Mouse (Mus musculus) neutrophil, adult 65 days (primary cell): ENCODE measurements around the gene Gm30191. TPM values are rescaled to one million over a fixed set of nuclear protein-coding genes. Genes with fewer than 3 reads are reported as not detected.

Experiments used
- total RNA-seq: library from RNA; stranded (reverse); gene quantifications from 2 replicates; pipeline ENCODE4 v1.2.4, GENCODE M21; 2023

Gene Gm30191
- not detected in 2 replicates for total RNA-seq

GRCm38 (mm10) chr4:134246719-134247258 is at the start of gene Gm30191:
TSS of gene Gm30191 (plus strand) at chr4:134246935.

GRCm38 (mm10) chr4:134202904-134203303 is 43.8 kb upstream of the Gm30191 start, which contains the start of gene Gm7534:
TSS of gene Gm7534 (minus strand) at chr4:134203004.

GRCm38 (mm10) chr4:134227194-134227593 is 19.5 kb upstream of the Gm30191 start, which contains the start of gene Catsper4:
TSS of gene Catsper4 (minus strand) at chr4:134227383.

GRCm38 (mm10) chr4:134238279-134238651 is 8.5 kb upstream of the Gm30191 start, which contains the start of gene Cnksr1:
TSS of gene Cnksr1 (minus strand) at chr4:134238399.

GRCm38 (mm10) chr4:134243516-134244250 is 3.1 kb upstream of the Gm30191 start, which contains the start of gene E130218I03Rik:
TSS of gene E130218I03Rik (plus strand) at chr4:134243662.

GRCm38 (mm10) chr4:134245148-134245843 is 1.4 kb upstream of the Gm30191 start, which contains the start of gene Zfp593:
TSS of gene Zfp593 (minus strand) at chr4:134245592.

GRCm38 (mm10) chr4:134253722-134254324 is 7.1 kb downstream of the Gm30191 start, which contains the start of gene Grrp1:
TSS of gene Grrp1 (minus strand) at chr4:134254106.

GRCm38 (mm10) chr4:134287575-134288025 is 40.9 kb downstream of the Gm30191 start, which contains the start of gene Pdik1l:
TSS of gene Pdik1l (minus strand) at chr4:134287895.

Other genes with a start within 250 kb of the Gm30191 start
- 55.6 and 75.5 TPM in 2 replicates for gene Dhdds, start 246.0 kb upstream of the Gm30191 start, total RNA-seq
- 51.1 and 63.5 TPM in 2 replicates for gene Lin28a, start 228.1 kb upstream of the Gm30191 start, total RNA-seq
- gene Zfp683, start 193.1 kb upstream of the Gm30191 start, total RNA-seq, result not detected in 2 replicates
- gene Crybg2, start 186.1 kb upstream of the Gm30191 start, total RNA-seq, result 0.69 and 2.8 TPM in 2 replicates
- gene Cd52, start 151.9 kb upstream of the Gm30191 start, total RNA-seq, result 1,176 and 1,704 TPM in 2 replicates
- gene Ubxn11, start 144.4 kb upstream of the Gm30191 start, total RNA-seq, result 10.6 and 11.1 TPM in 2 replicates
- 858 and 1,045 TPM in 2 replicates for gene Sh3bgrl3, start 118.1 kb upstream of the Gm30191 start, total RNA-seq
- gene Cep85, start 59.8 kb upstream of the Gm30191 start, total RNA-seq, result 11.3 and 11.6 TPM in 2 replicates
- gene Gm7534, start 43.9 kb upstream of the Gm30191 start, total RNA-seq, result not detected in 2 replicates
- gene Catsper4, start 19.6 kb upstream of the Gm30191 start, total RNA-seq, result not detected in 2 replicates
- not detected in 2 replicates for gene Cnksr1, start 8.5 kb upstream of the Gm30191 start, total RNA-seq
- gene E130218I03Rik, start 3.3 kb upstream of the Gm30191 start, total RNA-seq, result not detected in 2 replicates
- gene Zfp593, start 1.3 kb upstream of the Gm30191 start, total RNA-seq, result 3.5 and 3.6 TPM in 2 replicates
- not detected in 2 replicates for gene Grrp1, start 7.2 kb downstream of the Gm30191 start, total RNA-seq
- gene Pdik1l, start 41.0 kb downstream of the Gm30191 start, total RNA-seq, result 9.7 and 11.7 TPM in 2 replicates
- not detected in 2 replicates for gene Trim63, start 68.2 kb downstream of the Gm30191 start, total RNA-seq
- gene Slc30a2, start 96.2 kb downstream of the Gm30191 start, total RNA-seq, result not detected in 2 replicates
- gene Extl1, start 136.9 kb downstream of the Gm30191 start, total RNA-seq, result not detected in 2 replicates
- gene Pafah2, start 149.4 kb downstream of the Gm30191 start, total RNA-seq, result 16.5 and 22.8 TPM in 2 replicates
- gene Stmn1, start 221.4 kb downstream of the Gm30191 start, total RNA-seq, result 167 and 169 TPM in 2 replicates
- 25.9 and 29.1 TPM in 2 replicates for gene Paqr7, start 249.8 kb downstream of the Gm30191 start, total RNA-seq